Mouse (Mus musculus): Measurements from ENCODE around the gene Diexf.

The Diexf gene

GRCm38 (mm10) chr1:193129786-193130455, at the start of gene Diexf:
Gene Diexf (minus strand): TSS chr1:193130272.
- in situ Hi-C loops (cut with MboI), result no loop called here

GRCm38 (mm10) chr1:193174143-193174733, 44.2 kb upstream of the Diexf start:
- in situ Hi-C loops (cut with MboI), result no loop called here

GRCm38 (mm10) chr1:193173810-193174129, 43.7 kb upstream of the Diexf start:
- in situ Hi-C loops (cut with MboI), result no loop called here

GRCm38 (mm10) chr1:193172991-193173809, 43.1 kb upstream of the Diexf start:
- in situ Hi-C loops (cut with MboI), result no loop called here

GRCm38 (mm10) chr1:193169856-193170255, 39.8 kb upstream of the Diexf start:
- in situ Hi-C loops (cut with MboI), result no loop called here

GRCm38 (mm10) chr1:193169228-193169627, 39.2 kb upstream of the Diexf start:
- in situ Hi-C loops (cut with MboI), result no loop called here

GRCm38 (mm10) chr1:193167746-193168145, 37.7 kb upstream of the Diexf start, which contains the start of gene A130010J15Rik:
Gene A130010J15Rik (plus strand): TSS chr1:193168046.
- in situ Hi-C loops (cut with MboI), result no loop called here

- in situ Hi-C loops (cut with MboI), result no loop called here
These were observed 30.4 kb upstream of the Diexf start for GRCm38 (mm10) chr1:193160317-193161032.

GRCm38 (mm10) chr1:193159613-193160012, 29.5 kb upstream of the Diexf start:
- in situ Hi-C loops (cut with MboI), result no loop called here

- in situ Hi-C loops (cut with MboI), result no loop called here
These were observed 29.1 kb upstream of the Diexf start for GRCm38 (mm10) chr1:193159163-193159562.

GRCm38 (mm10) chr1:193157111-193157492, 27.0 kb upstream of the Diexf start:
- in situ Hi-C loops (cut with MboI), result no loop called here

- in situ Hi-C loops (cut with MboI), result no loop called here
These were observed 26.4 kb upstream of the Diexf start for GRCm38 (mm10) chr1:193156316-193157110.

- in situ Hi-C loops (cut with MboI), result no loop called here
These were observed 23.5 kb upstream of the Diexf start for GRCm38 (mm10) chr1:193153561-193153960.

GRCm38 (mm10) chr1:193152872-193153271, 22.8 kb upstream of the Diexf start, which contains the start of gene Irf6:
Gene Irf6 (plus strand): TSS chr1:193153111.
- in situ Hi-C loops (cut with MboI), result no loop called here

- in situ Hi-C loops (cut with MboI), result no loop called here
These were observed 21.1 kb upstream of the Diexf start for GRCm38 (mm10) chr1:193151134-193151533.

GRCm38 (mm10) chr1:193149231-193149630, 19.2 kb upstream of the Diexf start:
- in situ Hi-C loops (cut with MboI), result no loop called here

GRCm38 (mm10) chr1:193146416-193146815, 16.3 kb upstream of the Diexf start:
- in situ Hi-C loops (cut with MboI), result no loop called here

GRCm38 (mm10) chr1:193145101-193145500, 15.0 kb upstream of the Diexf start:
- in situ Hi-C loops (cut with MboI), result no loop called here

GRCm38 (mm10) chr1:193144516-193144915, 14.4 kb upstream of the Diexf start:
- in situ Hi-C loops (cut with MboI), result no loop called here

- in situ Hi-C loops (cut with MboI), result no loop called here
These were observed 12.5 kb upstream of the Diexf start for GRCm38 (mm10) chr1:193142517-193143062.

- in situ Hi-C loops (cut with MboI), result no loop called here
These were observed 11.0 kb upstream of the Diexf start for GRCm38 (mm10) chr1:193141118-193141517.

All from mature B cell (primary cell).